Mouse (Mus musculus): ENCODE measurements around the gene Il5ra.

- TF ChIP-seq CTCF (IDR thresholded peaks at IDR 0.05; ENCODE audit: low read depth) (no peak), EP300 (optimal IDR thresholded peaks at IDR 0.05) (no peak)
These were observed 1.5 kb upstream of the Il5ra start for GRCm38 (mm10) chr6:106750291-106750690.

Measured in stomach, postnatal 0 days (tissue).